Mouse (Mus musculus) neural tube, embryonic 15.5 days (tissue): ENCODE data around the gene Auts2. TPM values are rescaled to one million over a fixed set of nuclear protein-coding genes. Genes with fewer than 3 reads are reported as not detected.

ENCODE experiments used
- ATAC-seq: fragments of 200-750 bp; cut with Nextera tagmentation; 2 replicates; pipeline ENCODE4 v1.8.0; 2017; ENCODE audit warnings: mild to moderate bottlenecking, moderate TSS enrichment, moderate library complexity; ENCODE audit not compliant: low FRiP score
- H3K27ac ChIP-seq: fragments of 300-500 bp; sonication (generic); replicated peaks from 2 replicates; pipeline ENCODE4 v1.5.1; 2015; ENCODE audit warnings: mild to moderate bottlenecking, inconsistent platforms
- H3K27me3 ChIP-seq: fragments of 300-500 bp; sonication (generic); replicated peaks from 2 replicates; pipeline ENCODE4 v1.6.1; 2015; ENCODE audit warnings: inconsistent platforms
- H3K36me3 ChIP-seq: fragments of 300-500 bp; sonication (generic); 2 replicates; pipeline ENCODE4 v1.6.1; 2015; ENCODE audit warnings: inconsistent platforms
- H3K4me1 ChIP-seq: fragments of 300-500 bp; sonication (generic); 2 replicates; pipeline ENCODE4 v1.6.1; 2015; ENCODE audit warnings: inconsistent platforms
- H3K4me2 ChIP-seq: fragments of 300-500 bp; sonication (generic); 2 replicates; pipeline ENCODE4 v1.6.1; 2015; ENCODE audit warnings: inconsistent platforms, mild to moderate bottlenecking, moderate library complexity
- H3K4me3 ChIP-seq: fragments of 300-500 bp; sonication (generic); replicated peaks from 2 replicates; pipeline ENCODE4 v1.5.1; 2015; ENCODE audit warnings: mild to moderate bottlenecking, inconsistent platforms
- H3K9ac ChIP-seq: fragments of 300-500 bp; sonication (generic); replicated peaks from 2 replicates; pipeline ENCODE4 v1.6.1; 2015; ENCODE audit warnings: mild to moderate bottlenecking, inconsistent platforms
- H3K9me3 ChIP-seq: fragments of 300-500 bp; sonication (generic); replicated peaks from 2 replicates; pipeline ENCODE4 v1.6.1; 2016; ENCODE audit warnings: inconsistent platforms
- WGBS: fragments of 180-500 bp; shearing (Covaris S2); methylation state at CpG from one replicate; pipeline ENCODE4 v1.1.7; 2015; ENCODE audit warnings: mixed read lengths; 5-methylcytosine and 5-hydroxymethylcytosine counted together
- polyA plus RNA-seq: library from polyadenylated mRNA; unstranded; fragments of >200 nt; fragmentation: Nextera tagmentation; extraction: Ambion mirVana; gene quantifications from 2 replicates; pipeline ENCODE4 v1.2.1, GENCODE M21; 2015

Gene Auts2
- polyA plus RNA-seq, 1 experiment from 2014 or later: 52.5 TPM

GRCm38 (mm10) chr5:131992681-131993211 is 550.4 kb downstream of the Auts2 start:
- H3K27ac ChIP-seq: no peak overlapping the region
- no peak overlapping the region for H3K9ac ChIP-seq
- no peaks in the 10 kb centered on the region for H3K36me3 ChIP-seq
- H3K27me3 ChIP-seq: no peaks in the 10 kb centered on the region
- 74% methylated on average over 12 of the region's 12 CpGs for WGBS
- H3K4me1 ChIP-seq: peaks cover 10% of the 10 kb centered on the region
- H3K4me3 ChIP-seq: no peak overlapping the region
- ATAC-seq: no peak
- H3K9me3 ChIP-seq: no peaks in the 10 kb centered on the region
- H3K4me2 ChIP-seq: no peak overlapping the region

DNA sequence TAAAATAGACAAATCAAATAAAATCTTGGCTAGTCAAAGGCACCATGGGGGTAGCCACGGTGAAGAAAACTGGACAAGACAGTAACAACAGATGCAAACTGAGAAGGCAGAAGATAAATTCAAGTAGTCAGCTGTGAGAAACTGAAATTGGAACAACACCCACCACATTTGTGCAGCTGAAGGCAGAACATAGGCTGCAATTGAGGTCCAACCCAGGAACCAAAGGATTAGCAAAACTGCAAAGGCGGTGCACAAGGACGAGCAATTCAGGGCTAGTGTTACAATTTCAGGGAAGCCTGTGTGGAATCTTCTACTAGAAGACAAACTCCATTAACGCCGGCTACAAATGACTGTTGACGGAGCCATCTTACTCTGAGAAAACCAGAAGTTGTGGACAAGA is 550.9 kb downstream of the Auts2 start:
- Histone ChIP-seq H3K4me3 (no peak overlapping the region), H3K4me1 (peaks cover 10% of the 10 kb centered on the region), H3K9me3 (no peaks in the 10 kb centered on the region), H3K4me2 (no peak overlapping the region), H3K27me3 (no peaks in the 10 kb centered on the region), H3K27ac (no peak overlapping the region), H3K36me3 (no peaks in the 10 kb centered on the region), H3K9ac (no peak overlapping the region)
- WGBS: 86% methylated on average over 6 of the region's 6 CpGs
- ATAC-seq: no peak

GRCm38 (mm10) chr5:131990532-131990931 is 552.6 kb downstream of the Auts2 start:
- Histone ChIP-seq H3K36me3 (no peaks in the 10 kb centered on the region), H3K27ac (no peak overlapping the region), H3K9ac (no peak overlapping the region), H3K27me3 (no peaks in the 10 kb centered on the region), H3K9me3 (no peaks in the 10 kb centered on the region), H3K4me1 (peaks cover 10% of the 10 kb centered on the region), H3K4me2 (no peak overlapping the region), H3K4me3 (no peak overlapping the region)
- no peak for ATAC-seq
- 31% methylated on average over 1 of the region's 1 CpGs for WGBS

DNA sequence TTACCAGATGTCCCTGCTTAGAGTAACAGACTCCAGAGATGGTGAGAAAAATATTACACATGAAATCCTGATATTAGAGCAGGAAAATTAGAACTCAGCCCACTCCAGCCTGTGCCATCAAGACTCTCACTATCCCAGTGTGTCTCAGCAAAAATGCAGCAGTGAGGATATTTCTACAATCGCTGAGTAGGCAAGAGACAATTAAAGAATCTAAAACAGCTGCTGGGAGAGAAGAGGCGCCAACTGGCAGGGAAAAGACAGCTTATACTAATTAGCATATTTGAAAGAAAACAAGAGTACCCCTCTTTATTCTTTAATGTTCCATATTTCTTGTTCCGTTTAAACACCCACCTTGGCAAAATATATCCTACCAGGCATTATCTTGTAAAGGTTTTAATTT is 561.7 kb downstream of the Auts2 start:
- WGBS: 54% methylated on average over 3 of the region's 3 CpGs
- H3K4me1 ChIP-seq: peaks cover 8% of the 10 kb centered on the region; the same call in 1 of the 2 replicates
- H3K9me3 ChIP-seq: no peaks in the 10 kb centered on the region
- H3K27ac ChIP-seq: no peak overlapping the region
- ATAC-seq: no peak
- no peak overlapping the region for H3K9ac ChIP-seq
- no peaks in the 10 kb centered on the region for H3K27me3 ChIP-seq
- no peak overlapping the region for H3K4me3 ChIP-seq
- no peak overlapping the region for H3K4me2 ChIP-seq
- no peaks in the 10 kb centered on the region for H3K36me3 ChIP-seq

DNA sequence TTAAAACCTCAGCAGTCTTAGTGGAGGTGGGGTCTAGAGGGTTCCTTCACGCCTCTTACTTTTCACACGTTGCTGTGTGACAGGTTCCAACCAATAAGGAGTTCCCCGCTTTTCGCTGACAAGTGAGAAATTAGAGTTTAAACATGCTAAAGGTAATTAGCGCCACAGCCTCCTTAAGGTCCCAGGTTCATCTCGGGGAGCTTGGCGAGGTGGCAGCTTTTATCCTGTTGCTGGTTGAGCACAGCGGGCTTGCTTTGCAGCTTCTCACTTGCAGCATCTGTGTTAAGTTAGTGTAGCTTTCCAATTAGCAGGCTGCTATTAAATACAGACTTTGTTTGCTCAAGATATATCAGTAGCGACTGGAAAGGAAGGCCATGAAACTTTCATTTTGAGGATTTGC is 564.2 kb downstream of the Auts2 start:
- Histone ChIP-seq H3K4me1 (peaks cover 8% of the 10 kb centered on the region; the same call in 1 of the 2 replicates), H3K9ac (no peak overlapping the region), H3K27me3 (no peaks in the 10 kb centered on the region), H3K9me3 (no peaks in the 10 kb centered on the region), H3K4me2 (no peak overlapping the region), H3K36me3 (no peaks in the 10 kb centered on the region), H3K4me3 (no peak overlapping the region), H3K27ac (no peak overlapping the region)
- WGBS: 71% methylated on average over 9 of the region's 9 CpGs
- no peak for ATAC-seq

DNA sequence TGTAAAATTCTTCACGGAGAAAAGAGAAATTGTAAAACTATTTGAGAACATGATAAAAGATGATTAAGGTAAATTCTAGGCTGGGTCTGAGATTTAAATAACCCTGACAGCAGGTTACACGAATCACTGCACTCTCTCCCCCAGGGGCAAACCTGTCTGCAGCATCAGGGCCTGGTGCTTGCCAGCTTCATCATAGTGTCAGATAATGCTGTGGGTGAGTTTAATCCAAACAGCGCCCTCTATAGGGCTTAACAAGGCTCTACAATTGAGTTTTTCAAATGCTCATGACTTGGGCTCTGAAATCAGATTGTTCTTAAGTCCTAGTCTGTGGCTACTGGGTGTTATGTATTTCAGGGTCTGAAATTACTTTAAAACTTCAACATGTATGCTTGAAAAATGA is 565.6 kb downstream of the Auts2 start:
- Histone ChIP-seq H3K4me1 (peaks cover 5% of the 10 kb centered on the region; the same call in 1 of the 2 replicates), H3K9ac (no peak overlapping the region), H3K27ac (no peak overlapping the region), H3K4me2 (no peak overlapping the region), H3K27me3 (no peaks in the 10 kb centered on the region), H3K9me3 (no peaks in the 10 kb centered on the region), H3K36me3 (no peaks in the 10 kb centered on the region), H3K4me3 (no peak overlapping the region)
- no peak for ATAC-seq
- WGBS: 53% methylated on average over 3 of the region's 3 CpGs

DNA sequence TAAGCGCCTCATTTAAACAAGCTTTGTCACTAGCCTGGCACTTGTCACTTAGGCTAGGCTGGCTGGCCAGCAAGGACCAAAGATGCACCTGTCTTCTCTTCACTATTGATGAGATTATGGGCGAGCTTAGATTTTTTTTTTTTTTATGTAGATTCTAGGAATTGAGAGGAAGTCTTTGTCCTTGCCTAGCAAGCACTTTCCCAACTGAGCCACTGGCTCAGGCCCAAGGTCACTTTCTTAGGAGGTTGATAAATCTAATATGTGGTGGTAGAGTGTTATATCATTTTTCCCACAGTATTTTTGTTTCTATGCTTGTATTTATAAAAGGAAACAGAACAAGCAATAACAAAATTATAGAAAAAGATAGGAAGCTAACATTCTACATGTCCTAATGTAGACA is 571.2 kb downstream of the Auts2 start:
- peaks cover 8% of the 10 kb centered on the region; the same call in 1 of the 2 replicates for H3K4me1 ChIP-seq
- no peak overlapping the region for H3K4me3 ChIP-seq
- WGBS: 92% methylated on average over 2 of the region's 2 CpGs
- H3K4me2 ChIP-seq: no peak overlapping the region
- H3K27ac ChIP-seq: no peak overlapping the region
- no peaks in the 10 kb centered on the region for H3K27me3 ChIP-seq
- H3K9ac ChIP-seq: no peak overlapping the region
- no peak for ATAC-seq
- no peaks in the 10 kb centered on the region for H3K36me3 ChIP-seq
- no peaks in the 10 kb centered on the region for H3K9me3 ChIP-seq

DNA sequence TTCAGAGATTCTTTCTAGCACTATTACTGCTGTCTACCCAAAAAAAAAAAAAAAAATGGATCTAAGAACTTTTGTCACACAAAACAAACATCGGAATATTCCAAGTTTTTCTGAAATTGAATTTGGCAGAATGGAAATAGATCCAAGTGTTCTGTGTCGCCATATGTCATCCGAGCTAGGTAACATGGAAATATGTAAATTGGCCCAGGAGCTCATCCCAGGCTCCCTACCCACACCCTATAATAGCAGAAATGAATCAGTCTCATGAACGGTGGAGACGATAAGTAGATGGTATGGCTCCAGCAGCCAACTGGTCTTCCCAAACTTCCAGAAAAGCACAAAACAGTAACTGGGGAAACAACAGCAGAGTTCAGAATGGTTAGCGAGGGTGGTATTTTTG is 577.6 kb downstream of the Auts2 start:
- Histone ChIP-seq H3K27me3 (no peaks in the 10 kb centered on the region), H3K36me3 (no peaks in the 10 kb centered on the region), H3K27ac (no peak overlapping the region), H3K4me2 (no peak overlapping the region), H3K9me3 (no peaks in the 10 kb centered on the region), H3K4me3 (no peak overlapping the region), H3K4me1 (peaks cover 8% of the 10 kb centered on the region; the same call in 1 of the 2 replicates), H3K9ac (no peak overlapping the region)
- WGBS: 90% methylated on average over 6 of the region's 6 CpGs
- ATAC-seq: no peak

- Histone ChIP-seq H3K4me2 (no peak overlapping the region), H3K4me1 (peaks cover 8% of the 10 kb centered on the region; the same call in 1 of the 2 replicates), H3K9me3 (no peaks in the 10 kb centered on the region), H3K27ac (no peak overlapping the region), H3K36me3 (no peaks in the 10 kb centered on the region), H3K4me3 (no peak overlapping the region), H3K9ac (no peak overlapping the region), H3K27me3 (no peaks in the 10 kb centered on the region)
- no peak for ATAC-seq
- WGBS: 80% methylated on average over 4 of the region's 4 CpGs
Observed at GRCm38 (mm10) chr5:131963565-131963964, 579.6 kb downstream of the Auts2 start.

GRCm38 (mm10) chr5:131961859-131962258 is 581.3 kb downstream of the Auts2 start:
- no peaks in the 10 kb centered on the region for H3K27me3 ChIP-seq
- H3K4me2 ChIP-seq: no peak overlapping the region
- H3K9ac ChIP-seq: no peak overlapping the region
- no peak overlapping the region for H3K4me3 ChIP-seq
- H3K36me3 ChIP-seq: no peaks in the 10 kb centered on the region
- H3K4me1 ChIP-seq: no peaks in the 10 kb centered on the region
- H3K9me3 ChIP-seq: no peaks in the 10 kb centered on the region
- WGBS: 87% methylated on average over 2 of the region's 2 CpGs
- ATAC-seq: no peak
- H3K27ac ChIP-seq: no peak overlapping the region

GRCm38 (mm10) chr5:131960432-131960831 is 582.7 kb downstream of the Auts2 start:
- Histone ChIP-seq H3K36me3 (no peaks in the 10 kb centered on the region), H3K27ac (no peak overlapping the region), H3K4me1 (no peaks in the 10 kb centered on the region), H3K4me2 (no peak overlapping the region), H3K27me3 (no peaks in the 10 kb centered on the region), H3K9me3 (no peaks in the 10 kb centered on the region), H3K4me3 (no peak overlapping the region), H3K9ac (no peak overlapping the region)
- ATAC-seq: no peak

GRCm38 (mm10) chr5:131956998-131957397 is 586.1 kb downstream of the Auts2 start:
- 75% methylated on average over 3 of the region's 3 CpGs for WGBS
- no peak overlapping the region for H3K9ac ChIP-seq
- ATAC-seq: no peak

DNA sequence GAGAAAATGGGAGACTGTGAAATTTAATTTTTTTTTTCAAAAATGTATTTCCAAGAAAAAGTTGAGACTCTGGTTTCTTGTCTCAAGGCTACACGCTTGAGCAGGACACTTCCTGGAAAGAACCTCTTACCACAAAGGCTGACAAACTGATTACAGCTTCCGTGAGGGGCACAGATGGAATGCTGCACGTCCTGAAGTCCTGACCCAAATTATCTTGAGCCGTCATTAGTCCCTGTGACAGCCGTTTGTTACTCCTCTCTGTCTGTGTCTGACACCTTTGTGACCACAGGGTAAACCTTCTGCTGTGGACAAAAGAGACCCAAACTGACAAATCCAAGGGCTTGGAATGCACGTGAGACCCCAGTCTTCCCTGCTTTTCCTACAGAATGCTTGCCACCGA is 587.1 kb downstream of the Auts2 start:
- Histone ChIP-seq H3K9ac (no peak overlapping the region), H3K4me3 (no peak overlapping the region), H3K9me3 (no peaks in the 10 kb centered on the region), H3K4me1 (no peaks in the 10 kb centered on the region), H3K4me2 (no peak overlapping the region), H3K27ac (no peak overlapping the region), H3K27me3 (no peaks in the 10 kb centered on the region), H3K36me3 (no peaks in the 10 kb centered on the region)
- WGBS: 35% methylated on average over 7 of the region's 7 CpGs
- ATAC-seq: no peak

More at GRCm38 (mm10) chr5:131956998-131957397, 586.1 kb downstream of the Auts2 start:
- Histone ChIP-seq H3K4me2 (no peak overlapping the region), H3K9me3 (no peaks in the 10 kb centered on the region), H3K27ac (no peak overlapping the region), H3K4me3 (no peak overlapping the region), H3K27me3 (no peaks in the 10 kb centered on the region), H3K36me3 (no peaks in the 10 kb centered on the region), H3K4me1 (no peaks in the 10 kb centered on the region)
